8 mouse cellular contexts compared by ENCODE assay signal in the genomic region with DNA sequence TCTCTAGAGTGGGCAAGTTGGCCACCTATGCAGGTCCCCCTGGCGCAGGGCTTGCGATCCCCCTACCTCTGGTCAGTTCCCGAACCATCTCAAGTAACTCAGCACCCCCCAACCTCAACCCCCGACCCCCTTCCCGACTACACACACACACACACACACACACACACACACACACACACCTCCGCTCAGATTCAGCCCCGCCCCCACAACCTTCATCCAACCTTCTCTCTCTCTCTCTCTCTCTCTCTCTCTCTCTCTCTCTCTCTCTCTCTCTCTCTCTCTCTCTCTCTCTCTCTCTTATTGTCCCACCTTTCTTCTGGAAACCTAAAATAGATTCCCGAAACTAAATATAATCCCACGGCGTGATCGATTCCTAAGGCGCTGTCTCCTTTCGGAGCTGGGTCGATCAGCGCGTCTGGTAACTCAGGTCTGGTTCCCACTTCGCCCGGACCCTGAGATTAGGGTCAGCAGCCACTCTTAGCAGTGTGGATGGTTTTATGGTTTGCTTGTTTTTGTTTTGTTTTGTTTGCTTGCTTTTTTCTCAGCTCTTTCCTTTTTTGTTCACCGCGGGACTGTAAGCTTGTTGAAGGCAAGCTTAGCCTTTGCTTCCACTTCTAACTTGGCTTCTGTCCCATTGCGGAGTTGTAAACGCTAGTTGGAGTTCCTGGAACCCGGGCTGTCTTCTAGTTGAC. TPM values are rescaled to one million over a fixed set of nuclear protein-coding genes. Genes with fewer than 3 reads are reported as not detected.
A peak's percentile ranks its signal among the peaks of the same experiment; 100 is the strongest.
DNase-seq lines count a peak whose midpoint lies in the region; ATAC-seq and TF ChIP-seq lines count a peak whose summit lies in the region.
"Had no signal": no experiment of that assay in that cellular context is flagged by ENCODE, and none has a peak within 500 bp of the region (broad histone marks: within the 10 kb centered on the region; RNA-seq: fewer than 3 reads in every experiment).

No protein-coding gene starts in this region.

- no peak for TF ChIP-seq CTCF in embryonic fibroblast, embryonic 13.5 days (IDR thresholded peaks at IDR 0.05; ENCODE audit: borderline replicate concordance, insufficient read depth, low read length)
- no peak for TF ChIP-seq CTCF in stomach, postnatal 0 days (IDR thresholded peaks at IDR 0.05; ENCODE audit: low read depth)

- no peak overlapping the region for H3K27ac ChIP-seq in embryonic fibroblast, embryonic 13.5 days (ENCODE audit: insufficient read depth, low read length)
- peak overlapping the region; percentile 72; the same call in 1 of the 2 replicates for H3K27ac ChIP-seq in limb, embryonic 13.5 days
- no peak overlapping the region for H3K27ac ChIP-seq in stomach, postnatal 0 days (replicated peaks)
- H3K27ac ChIP-seq: macrophage had no signal

- DNase-seq in stomach, postnatal 0 days (ENCODE audit: low spot score) = no peak
- no peak for DNase-seq in ovary, adult 18-20 months (ENCODE audit: low spot score)
- DNase-seq in ovary, postnatal 36 days (ENCODE audit: low spot score) = no peak

- peaks cover 50% of the 10 kb centered on the region for H3K4me1 ChIP-seq in megakaryocyte, embryonic 14.5 days
- no peaks in the 10 kb centered on the region for H3K4me1 ChIP-seq in embryonic fibroblast, embryonic 13.5 days (ENCODE audit: control insufficient read depth, insufficient read depth, low read length)
- peaks cover 47% of the 10 kb centered on the region for H3K4me1 ChIP-seq in limb, embryonic 13.5 days
- peaks cover 5% of the 10 kb centered on the region; the same call in 1 of the 2 replicates for H3K4me1 ChIP-seq in stomach, postnatal 0 days (replicated peaks; ENCODE audit: control insufficient read depth, insufficient read depth)

- peaks cover 97% of the 10 kb centered on the region for H3K27me3 ChIP-seq in megakaryocyte, embryonic 14.5 days (replicated peaks)
- H3K27me3 ChIP-seq in limb, embryonic 13.5 days = peaks cover 89% of the 10 kb centered on the region
- peaks cover 19% of the 10 kb centered on the region for H3K27me3 ChIP-seq in stomach, postnatal 0 days (ENCODE audit: control insufficient read depth, insufficient read depth, low read length)

- TF ChIP-seq POLR2A in embryonic fibroblast, embryonic 13.5 days (IDR thresholded peaks at IDR 0.05; ENCODE audit: low read depth, low read length) = no peak

- peak overlapping the region; percentile 66 for H3K9ac ChIP-seq in limb, embryonic 13.5 days
- H3K9ac ChIP-seq in stomach, postnatal 0 days (ENCODE audit: low read length) = no peak overlapping the region

- H3K4me3 ChIP-seq in megakaryocyte, embryonic 14.5 days (replicated peaks) = peak overlapping the region; percentile 88
- H3K4me3 ChIP-seq in embryonic fibroblast, embryonic 13.5 days (ENCODE audit: insufficient read depth, low read length) = peak overlapping the region; percentile 33; the same call in 1 of the 2 replicates
- peak overlapping the region; percentile 48 for H3K4me3 ChIP-seq in limb, embryonic 13.5 days
- peak overlapping the region; percentile 29 for H3K4me3 ChIP-seq in stomach, postnatal 0 days (ENCODE audit: low read depth, low read length)

- 1% methylated on average over 21 of the region's 23 CpGs for WGBS in limb, embryonic 13.5 days
- 3% methylated on average over 23 of the region's 23 CpGs for WGBS in stomach, postnatal 0 days

- no peaks in the 10 kb centered on the region for H3K36me3 ChIP-seq in megakaryocyte, embryonic 14.5 days (replicated peaks; ENCODE audit: low read length)
- no peaks in the 10 kb centered on the region for H3K36me3 ChIP-seq in limb, embryonic 13.5 days
- H3K36me3 ChIP-seq in stomach, postnatal 0 days (ENCODE audit: control insufficient read depth, insufficient read depth, low read length) = no peaks in the 10 kb centered on the region

- TF ChIP-seq EP300 in stomach, postnatal 0 days (optimal IDR thresholded peaks at IDR 0.05) = no peak

- H3K4me2 ChIP-seq in limb, embryonic 13.5 days (replicated peaks) = peak overlapping the region; percentile 78
- no peak overlapping the region for H3K4me2 ChIP-seq in stomach, postnatal 0 days (replicated peaks; ENCODE audit: low read depth)

- ATAC-seq in megakaryocyte, adult 5-6 weeks (ENCODE audit: poor library complexity, severe bottlenecking) = no peak
- no peak for ATAC-seq in limb, embryonic 13.5 days (ENCODE audit: low FRiP score, low read depth)
- no peak for ATAC-seq in stomach, postnatal 0 days (ENCODE audit: low FRiP score, low TSS enrichment)

- H3K9me3 ChIP-seq in megakaryocyte, embryonic 14.5 days = peaks cover 7% of the 10 kb centered on the region; the same call in 1 of the 2 replicates
- no peaks in the 10 kb centered on the region for H3K9me3 ChIP-seq in limb, embryonic 13.5 days
- H3K9me3 ChIP-seq in stomach, postnatal 0 days (ENCODE audit: control insufficient read depth, low read length) = no peaks in the 10 kb centered on the region

RNA-seq across cellular contexts. Expression of gene Nrn1, which starts 7.0 kb away (rescaled TPM):
- polyA plus RNA-seq in megakaryocyte, embryonic 14.5 days (2012; ENCODE audit: insufficient read depth, low replicate concordance) = 0.57 TPM in 1 of 2 replicates, not detected in the other
- total RNA-seq in megakaryocyte, adult 5-6 weeks (2015) = not detected in 2 replicates
- not detected in 2 replicates for total RNA-seq in megakaryocyte, adult 5-6 weeks (2017)
- polyA plus RNA-seq in embryonic fibroblast, embryonic 13.5 days (2011; ENCODE audit: insufficient read length, low read depth, missing spikeins) = 8.9 and 28.2 TPM in 2 replicates
- 7.5 and 7.7 TPM in 2 replicates for polyA plus RNA-seq in limb, embryonic 13.5 days (2015; fragmentation: Nextera tagmentation; extraction: Ambion mirVana)
- 1.6 and 1.8 TPM in 2 replicates for polyA plus RNA-seq in stomach, postnatal 0 days (2015; fragmentation: Nextera tagmentation; extraction: Ambion mirVana)
- polyA plus RNA-seq: macrophage had no signal

Comparison
In these comparisons a context has a peak if more than half of its experiments do, and no peak if none do; other contexts are left out.
1. H3K4me3 ChIP-seq: peak in every context shown above with its lines; median percentile 88 in megakaryocyte, embryonic 14.5 days; 48 in limb, embryonic 13.5 days; 33 in embryonic fibroblast, embryonic 13.5 days; 29 in stomach, postnatal 0 days.